Mouse (Mus musculus) spleen, postnatal 10 days (tissue): ENCODE results near the gene M1ap.

Experiments
- DNase-seq, 2 experiments: peaks; one replicate each; pipeline ENCODE4 v3.0.0; 2021 to 2022; ENCODE audit warnings: low spot score in 2 of 2

M1ap gene

DNA sequence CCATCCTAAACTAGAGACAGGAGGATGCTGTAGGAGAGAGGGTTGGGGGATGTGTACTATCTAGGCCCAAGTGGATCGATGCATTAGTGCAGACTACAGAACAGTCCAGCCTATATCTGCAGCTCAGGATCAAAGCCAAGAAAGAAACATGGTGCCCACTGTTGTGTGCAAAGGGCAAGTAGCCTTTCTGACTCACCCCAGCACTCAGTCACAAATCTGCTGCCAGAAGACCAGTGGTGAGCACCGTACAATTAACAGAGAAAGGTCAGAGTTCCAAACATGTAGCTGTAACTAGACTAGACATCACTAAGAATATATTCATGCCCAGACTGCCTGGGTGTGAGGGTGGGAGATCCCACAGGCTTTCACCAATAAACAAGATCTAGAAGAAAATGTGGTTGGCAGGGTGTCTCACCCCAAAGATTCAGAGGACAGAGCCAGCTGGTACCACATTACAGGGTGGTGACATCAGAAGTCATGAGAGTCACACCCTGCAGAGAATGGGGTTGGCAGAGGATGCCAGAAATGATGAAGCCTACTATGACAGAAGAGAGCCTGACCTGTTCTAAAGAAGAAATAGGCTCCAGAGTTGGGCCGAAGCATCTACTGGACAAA, 12.0 kb upstream of the M1ap start:
- DNase-seq, result no peak

DNA sequence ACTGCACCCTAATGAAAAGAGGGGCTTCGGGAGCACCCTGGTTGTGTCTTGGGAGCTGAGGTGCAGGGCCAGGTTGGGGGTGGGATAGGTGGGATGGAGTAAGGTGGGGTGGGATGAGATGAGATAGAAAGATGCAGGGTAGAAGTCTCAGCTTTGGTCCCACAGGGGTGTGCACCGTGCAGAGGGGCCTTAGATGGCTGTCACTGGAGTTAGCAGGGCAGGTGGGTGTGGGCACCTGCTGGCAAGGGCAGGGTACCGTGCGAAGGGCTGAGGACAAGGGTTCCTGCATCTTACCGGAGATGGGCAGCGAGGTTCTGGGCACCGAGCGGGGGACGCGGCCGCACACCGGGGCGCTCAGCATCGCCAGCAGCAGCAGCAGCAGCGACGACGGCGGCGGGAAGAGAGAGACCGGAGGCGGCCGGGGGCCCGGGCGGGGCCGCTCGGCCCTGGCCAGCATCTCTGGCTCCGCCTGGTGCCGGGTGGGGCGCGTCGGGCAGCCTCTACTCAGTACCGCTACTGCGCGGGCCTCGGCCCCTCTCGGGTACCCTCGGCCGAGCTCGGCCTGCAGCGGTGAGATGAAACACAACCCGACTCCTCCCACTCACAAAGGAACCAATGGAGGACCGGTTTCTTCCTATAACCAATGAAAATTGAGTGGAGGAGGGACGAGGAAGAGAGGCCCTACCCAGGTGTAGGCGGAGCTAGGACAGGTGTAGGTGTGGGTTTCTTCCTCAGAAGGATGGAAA, 7.4 kb upstream of the M1ap start, which contains the start of gene Sema4f:
Gene Sema4f (minus strand): TSS at position 603 of the 746 bp plus-strand sequence.
- peak in 1 of 2 experiments; percentile 54 for DNase-seq

DNA sequence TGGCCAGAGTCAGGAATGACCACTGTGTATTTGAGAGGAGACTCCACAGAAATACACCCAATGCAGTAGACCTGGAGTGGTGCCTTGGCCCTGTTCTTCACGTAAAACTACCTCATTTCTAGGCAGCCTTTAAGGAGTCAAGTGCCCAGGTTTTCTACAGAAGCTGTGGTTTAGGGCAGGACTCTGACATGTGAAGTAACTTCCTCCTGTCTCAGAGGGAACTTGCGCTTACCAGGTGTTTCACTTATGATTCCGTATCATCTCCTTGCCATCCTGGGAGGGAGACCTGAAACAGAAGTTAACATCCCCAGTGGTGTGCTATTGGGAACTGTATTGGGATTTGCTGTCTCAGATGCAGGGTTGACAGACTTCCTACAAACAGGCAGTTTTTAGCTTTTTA, 5.9 kb upstream of the M1ap start:
- DNase-seq, result no peak

DNA sequence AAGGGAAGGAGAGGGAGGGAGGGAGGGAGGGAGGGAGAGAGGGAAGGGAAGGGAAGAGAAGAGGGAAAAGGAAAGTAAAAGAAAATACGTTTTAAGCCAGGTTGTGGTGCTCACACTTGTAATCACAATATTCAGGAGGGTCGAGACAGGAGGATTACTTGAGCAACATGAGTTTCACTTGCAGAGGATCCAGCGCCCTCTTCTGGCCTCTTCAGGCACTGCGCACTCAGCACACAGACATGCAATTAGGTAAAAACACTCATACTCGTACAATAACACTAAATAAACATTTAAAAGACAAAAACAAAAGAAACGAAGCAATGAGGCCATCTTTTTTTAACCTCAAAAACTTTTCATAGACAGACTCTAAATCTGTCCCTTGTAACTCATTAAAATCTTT, 952 bp upstream of the M1ap start:
- peak in 1 of 2 experiments; percentile 38 for DNase-seq

DNA sequence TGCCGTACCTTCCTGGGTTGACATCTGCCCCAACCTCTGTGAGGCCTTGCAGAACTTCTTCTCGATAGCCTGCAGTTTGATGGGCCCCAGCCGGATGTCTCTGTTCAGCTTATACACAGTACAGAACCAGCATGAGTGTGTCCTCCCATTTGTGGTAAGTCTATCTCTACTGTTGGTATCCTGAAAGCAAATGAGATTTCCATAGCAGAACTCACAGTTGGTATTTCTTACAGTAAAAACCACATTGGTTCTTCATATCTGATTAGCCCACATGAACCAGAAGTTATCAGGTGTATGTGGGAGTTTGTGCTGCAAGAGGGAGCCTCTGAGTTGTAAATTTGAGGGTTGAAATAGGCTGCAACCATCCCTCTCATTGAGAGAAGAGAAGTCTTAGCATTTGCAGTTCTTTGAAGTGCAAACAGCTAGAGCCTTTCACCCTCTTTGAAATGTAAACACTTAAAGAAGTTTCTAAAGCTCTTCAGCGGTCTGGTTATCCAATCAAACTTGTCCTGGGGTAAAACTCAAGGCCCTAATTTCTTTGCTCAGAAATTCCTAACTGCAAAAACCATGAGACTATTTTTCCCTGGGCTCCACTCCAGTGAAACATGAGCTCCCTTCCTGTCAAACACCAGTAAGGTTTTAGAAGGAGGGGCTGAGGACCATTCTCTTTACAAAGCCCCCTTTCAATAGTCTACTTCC, 10.0 kb downstream of the M1ap start:
- DNase-seq, result no peak

DNA sequence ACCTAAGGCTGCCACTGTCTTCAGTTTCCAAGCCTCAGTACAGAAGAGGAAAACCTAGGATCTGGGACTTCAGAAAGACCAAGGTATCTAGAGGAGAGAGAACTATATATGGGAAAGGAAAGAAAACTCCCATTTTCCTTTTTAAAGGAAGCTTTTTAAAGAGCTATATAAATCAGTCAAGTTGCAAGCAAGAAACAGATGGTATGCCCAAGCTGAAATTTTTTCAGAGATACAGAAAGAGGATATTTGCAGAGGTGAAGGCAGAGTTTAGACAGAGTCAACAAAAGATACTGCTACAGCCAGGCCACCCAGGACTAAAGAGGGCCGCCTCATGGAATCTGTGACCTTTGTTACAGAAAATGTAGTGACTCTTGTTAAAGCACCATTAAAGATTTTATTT, 15.0 kb downstream of the M1ap start:
- DNase-seq, result no peak

GRCm38 (mm10) chr6:82969249-82970084, 22.8 kb downstream of the M1ap start:
- no peak for DNase-seq

- peak in 1 of 2 experiments; percentile 35 for DNase-seq
Measured at GRCm38 (mm10) chr6:82971031-82971430, 24.3 kb downstream of the M1ap start.

DNA sequence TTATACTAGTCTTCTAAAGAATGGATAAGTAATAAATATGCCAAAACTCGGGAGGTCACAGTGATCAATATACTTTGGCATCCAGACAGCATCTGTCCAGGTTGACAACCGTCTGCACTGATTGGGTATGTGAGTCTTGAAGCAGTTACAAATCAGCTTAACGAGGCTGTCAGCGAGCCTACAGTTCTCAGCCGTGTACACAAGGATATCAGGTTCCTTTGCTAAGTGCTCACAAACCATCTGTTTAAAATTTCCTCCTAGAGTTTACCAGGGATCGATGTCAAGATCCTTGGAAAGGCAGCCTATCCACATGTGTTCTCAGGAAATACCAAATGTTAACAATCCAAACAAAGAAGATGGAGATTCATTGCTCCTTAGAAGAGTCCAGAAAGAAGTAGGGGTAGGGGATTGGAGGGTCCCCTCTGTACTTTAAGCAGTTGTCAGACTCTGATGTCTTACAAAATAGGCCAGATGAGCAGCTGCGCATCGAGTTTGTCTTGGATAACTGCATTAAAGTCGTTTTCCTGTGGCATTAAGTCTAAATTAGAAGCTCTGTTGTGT, 40.8 kb downstream of the M1ap start:
- DNase-seq, result no peak

GRCm38 (mm10) chr6:82993696-82994095, 47.0 kb downstream of the M1ap start:
- no peak for DNase-seq

DNA sequence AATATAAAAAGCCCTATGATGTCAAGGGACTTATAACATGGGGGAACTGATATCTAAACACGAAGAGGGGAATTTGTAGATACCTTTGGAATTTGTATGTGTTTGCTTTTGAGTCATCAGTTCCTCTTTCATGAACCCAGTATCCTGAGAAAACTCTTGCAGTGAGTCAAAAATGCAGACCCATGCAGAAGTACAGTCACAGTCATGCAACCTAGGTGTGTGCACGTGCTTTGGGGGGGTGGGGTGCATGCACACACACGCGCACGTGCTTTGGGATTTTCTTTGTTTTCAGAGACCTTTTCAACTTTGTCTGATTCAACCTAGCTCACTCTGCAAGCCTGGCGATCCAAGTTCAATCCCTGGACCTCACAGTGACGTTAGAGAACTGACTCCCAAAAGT, 47.7 kb downstream of the M1ap start:
- DNase-seq, result no peak

DNA sequence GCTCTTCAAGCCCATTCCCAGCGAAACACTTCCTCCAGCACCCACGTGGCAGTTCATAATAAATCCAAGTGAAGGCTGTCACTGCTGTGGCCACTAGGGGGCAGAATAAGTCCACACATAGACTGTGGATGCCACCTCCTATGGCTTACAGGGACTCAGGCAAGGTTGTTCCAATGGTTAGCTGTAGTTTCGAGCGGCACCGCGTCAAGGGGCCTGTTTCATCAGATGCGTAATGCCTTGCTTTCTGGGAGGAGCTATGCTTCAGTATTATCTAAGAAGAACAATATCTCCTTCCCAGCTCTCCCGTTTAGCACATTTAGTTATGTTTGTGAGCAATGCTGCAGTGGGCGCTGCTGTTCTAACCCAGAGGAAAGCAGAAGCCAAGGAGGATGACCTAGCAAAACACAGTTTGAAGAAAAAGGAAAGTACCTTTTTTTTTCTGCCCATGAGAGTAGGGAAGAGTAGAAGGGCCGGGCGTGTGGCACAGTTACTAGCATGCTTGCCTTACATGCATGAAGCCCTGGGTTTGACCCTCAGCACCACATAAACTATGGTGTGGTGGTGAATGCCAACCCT, 50.1 kb downstream of the M1ap start:
- peak; percentile 84 to 92 for DNase-seq

- DNase-seq, result peak in 1 of 2 experiments; percentile 58
Measured at GRCm38 (mm10) chr6:82997511-82998102, 50.9 kb downstream of the M1ap start.

DNA sequence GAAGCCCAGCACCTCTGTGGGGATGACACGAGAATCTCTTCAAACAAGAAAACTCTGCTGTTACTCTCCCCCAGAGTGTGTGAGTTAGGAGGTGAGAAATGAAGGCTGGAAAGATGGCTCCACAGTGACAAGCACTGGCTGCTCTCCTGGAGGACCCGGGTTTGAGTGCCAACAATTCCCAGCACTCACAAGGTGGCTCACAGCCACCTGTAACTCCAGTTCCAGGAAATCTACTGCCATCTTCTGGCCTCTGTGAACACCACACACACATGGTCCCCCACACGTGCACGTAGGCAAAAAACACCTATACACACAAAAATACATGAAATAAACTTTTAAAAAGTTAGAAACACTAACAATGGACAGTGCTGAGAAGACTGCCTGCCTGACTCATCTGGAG, 51.6 kb downstream of the M1ap start:
- no peak for DNase-seq

- DNase-seq, result no peak
Measured at GRCm38 (mm10) chr6:82999986-83000385, 53.3 kb downstream of the M1ap start.

DNA sequence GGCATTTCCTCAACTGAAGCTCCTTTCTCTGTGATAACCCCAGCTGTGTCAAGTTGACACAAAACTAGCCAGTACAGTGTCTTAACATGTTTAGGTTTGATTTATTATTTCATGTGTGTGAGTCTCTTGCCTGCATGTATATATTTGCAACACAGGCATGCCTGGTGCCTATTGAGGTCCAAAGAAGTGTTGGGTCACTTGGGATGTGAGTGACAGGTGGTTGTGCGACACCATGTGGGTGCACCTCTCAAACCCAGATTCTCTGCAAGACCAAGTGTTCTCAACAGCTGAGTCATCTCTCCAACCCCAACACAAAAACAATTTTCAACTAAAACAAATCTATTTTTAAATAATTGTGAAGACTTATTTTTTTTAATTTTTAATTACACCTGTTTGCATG, 56.4 kb downstream of the M1ap start:
- peak in 1 of 2 experiments; percentile 4 for DNase-seq

DNA sequence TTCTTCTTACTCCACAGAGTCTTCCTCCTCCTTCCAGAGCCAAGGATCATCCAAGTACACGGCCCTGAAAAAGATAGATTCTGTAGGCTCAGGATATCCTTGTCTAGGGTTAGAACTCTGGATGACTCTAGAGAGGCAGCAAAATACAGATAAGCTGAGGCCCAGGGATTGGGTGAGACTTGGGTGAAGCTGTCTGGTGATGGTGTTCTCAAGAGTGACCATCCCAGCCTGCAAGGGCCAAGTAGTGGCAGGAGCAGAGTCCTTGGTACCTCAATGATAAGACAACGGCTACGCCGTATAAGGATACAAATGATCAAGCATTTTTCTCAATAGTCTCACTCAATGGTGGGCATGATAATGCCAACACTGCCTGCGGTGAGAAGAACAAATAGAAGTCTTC, 57.1 kb downstream of the M1ap start:
- peak in 1 of 2 experiments; percentile 26 for DNase-seq

DNA sequence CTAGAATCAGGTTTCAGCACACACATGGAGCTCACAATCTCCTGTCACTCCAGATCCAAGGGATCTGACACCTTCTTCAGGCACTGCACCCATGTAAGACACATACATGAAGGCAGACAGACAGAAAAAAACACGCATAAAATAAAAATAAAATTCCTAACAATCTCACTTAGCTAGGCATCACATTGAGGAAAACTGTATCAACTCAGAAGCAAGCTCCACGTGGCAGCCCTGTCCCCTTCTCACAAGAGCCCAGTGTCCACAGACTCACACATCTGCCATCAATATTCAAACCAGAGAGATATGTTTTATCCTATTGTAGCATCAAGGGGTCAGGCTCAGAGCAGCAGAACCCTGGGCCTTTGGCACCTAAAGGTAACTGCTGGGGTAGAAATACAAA, 57.6 kb downstream of the M1ap start:
- DNase-seq, result peak in 1 of 2 experiments; percentile 8

GRCm38 (mm10) chr6:83004872-83005271, 58.2 kb downstream of the M1ap start:
- peak; percentile 35 to 58 for DNase-seq

DNA sequence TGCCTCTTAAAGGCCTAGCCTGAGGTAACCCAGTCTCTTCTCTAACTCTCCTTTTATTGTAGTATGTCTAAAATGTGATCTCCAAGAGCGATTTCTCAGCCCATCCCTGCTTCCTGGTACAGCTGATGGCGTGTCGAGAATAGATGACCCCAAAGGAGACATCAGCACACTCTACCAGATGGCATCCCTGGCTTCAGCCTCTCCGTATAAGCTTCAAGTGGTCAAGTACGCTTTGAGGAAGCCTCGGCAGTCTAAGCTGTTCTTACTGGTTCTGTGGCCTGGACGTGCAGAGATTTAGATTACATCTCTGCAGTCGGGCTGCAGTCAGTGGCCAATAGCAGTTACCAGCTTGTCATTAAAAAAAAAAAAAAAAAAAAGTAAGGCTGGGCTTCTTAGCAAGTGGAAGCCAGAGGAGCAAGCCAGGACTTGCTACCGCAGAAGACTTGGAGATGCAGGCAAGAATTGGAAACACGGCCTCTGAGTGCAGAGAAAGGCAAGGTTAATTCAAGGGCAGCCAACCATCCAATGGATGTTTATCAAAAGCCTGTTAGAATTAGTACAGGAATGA, 58.8 kb downstream of the M1ap start:
- no peak for DNase-seq
